22 mouse cellular contexts compared by ENCODE assay signal in the genomic region with DNA sequence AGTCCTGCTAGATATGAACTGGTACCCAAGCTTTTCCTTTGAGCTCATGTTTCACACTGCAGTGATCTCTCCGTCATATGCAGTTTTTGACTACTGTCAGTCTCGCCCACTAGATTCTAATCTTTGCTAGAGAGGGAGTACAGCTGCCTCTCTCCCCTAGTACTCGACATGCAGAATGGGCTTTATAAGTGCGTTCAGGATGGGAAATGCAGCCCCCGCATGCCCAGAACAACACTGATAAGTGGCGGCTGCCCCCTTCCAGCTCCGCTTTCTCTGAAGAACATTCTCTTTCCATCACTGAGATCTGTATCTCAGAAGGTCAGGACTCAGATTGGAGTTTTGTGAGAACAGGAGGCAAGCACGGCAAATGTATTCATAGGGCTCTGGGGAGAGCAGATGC.
A peak's percentile ranks its signal among the peaks of the same experiment; 100 is the strongest.
DNase-seq lines count a peak whose midpoint lies in the region; ATAC-seq lines count a peak whose summit lies in the region.
"Had no signal": no experiment of that assay in that cellular context is flagged by ENCODE, and none has a peak within 500 bp of the region (broad histone marks: within the 10 kb centered on the region; RNA-seq: fewer than 3 reads in every experiment).

No protein-coding gene starts in this region.

- DNase-seq in frontal cortex, postnatal 10 days (ENCODE audit: low spot score in 2 of 2) = no peak
- DNase-seq in layer of hippocampus, adult 11-12 months (ENCODE audit: low spot score) = peak; percentile 17
- no peak for DNase-seq in layer of hippocampus, postnatal 10 days (ENCODE audit: low spot score in 2 of 2)
- DNase-seq in layer of hippocampus, adult 9-11 months = peak; percentile 37
- no peak for DNase-seq in layer of hippocampus, postnatal 25 days (ENCODE audit: extremely low spot score in 1 of 2, low spot score in 1 of 2)
- DNase-seq in layer of hippocampus, postnatal 36 days = peak; percentile 18 to 27
- no peak for DNase-seq in c-Kit-positive CD71-positive TER-119-positive erythroid progenitor cells, embryonic 14.5 days (ENCODE audit: low spot score)
- DNase-seq: adrenal gland, adult 8-10 months; adrenal gland, postnatal 14 days; adrenal gland, postnatal 36 days; B cell, adult 2 months; cerebellum, adult 11-12 months; cerebellum, adult 2 months; cerebellum, adult 9-10 months; cerebellum, postnatal 10 days; cerebellum, postnatal 25 days had no signal

- peak; percentile 14; the same call in 1 of the 2 replicates for ATAC-seq in frontal cortex, adult (ENCODE audit: low TSS enrichment)
- ATAC-seq: activated CD4-positive, CD25-positive, alpha-beta regulatory T cell, adult 4 months; CD4-positive, CD25-positive, alpha-beta regulatory T cell, adult 4 months; forebrain, embryonic 13.5 days; forebrain, embryonic 15.5 days; Patski had no signal

Comparison
In these comparisons a context has a peak if more than half of its experiments do, and no peak if none do; other contexts are left out.
1. DNase-seq: peak in layer of hippocampus, adult 11-12 months (single experiment), layer of hippocampus, adult 9-11 months (single experiment) and layer of hippocampus, postnatal 36 days (2 of 2); none in frontal cortex, postnatal 10 days (0 of 2), layer of hippocampus, postnatal 10 days (0 of 2), layer of hippocampus, postnatal 25 days (0 of 2) and c-Kit-positive CD71-positive TER-119-positive erythroid progenitor cells, embryonic 14.5 days (single experiment).